Mouse (Mus musculus) MEL (cell line): ENCODE data around the gene Irf2bp1. TPM values are rescaled to one million over a fixed set of nuclear protein-coding genes. Genes with fewer than 3 reads are reported as not detected.

ENCODE experiments used
- DNase-seq: peaks from one replicate; pipeline ENCODE4 v3.0.0; 2011; ENCODE audit warnings: low read depth, low spot score
- H3K27ac ChIP-seq: 2 replicates; pipeline ENCODE4 v1.5.1; 2012; ENCODE audit warnings: low read depth, mild to moderate bottlenecking, control low read depth, low read length, moderate library complexity; ENCODE audit not compliant: control insufficient read depth
- H3K27me3 ChIP-seq, 2 experiments: fragments of 150-350 bp in 1 of 2; sonication (generic) in 1 of 2; 2 replicates each; pipeline ENCODE4 v1.6.1; 2012; ENCODE audit warnings: low read length in 2 of 2, mild to moderate bottlenecking in 2 of 2, improper control_type of control experiment in 1 of 2, moderate library complexity in 1 of 2; ENCODE audit not compliant: insufficient read depth in 2 of 2, control insufficient read depth in 1 of 2
- H3K36me3 ChIP-seq, 2 experiments: 2 replicates each; pipeline ENCODE4 v1.6.1; 2012 to 2014; ENCODE audit warnings: low read length in 2 of 2, improper control_type of control experiment in 1 of 2, inconsistent platforms in 1 of 2, mild to moderate bottlenecking in 1 of 2; ENCODE audit not compliant: insufficient read depth in 2 of 2, control insufficient read depth in 1 of 2
- H3K4me1 ChIP-seq, 2 experiments: fragments of 150-350 bp in 1 of 2; sonication (generic) in 1 of 2; 2 replicates each; pipeline ENCODE4 v1.6.1; 2012; ENCODE audit warnings: low read length in 2 of 2, improper control_type of control experiment in 1 of 2, mild to moderate bottlenecking in 1 of 2; ENCODE audit not compliant: insufficient read depth in 2 of 2, control insufficient read depth in 1 of 2
- H3K4me3 ChIP-seq, 2 experiments: fragments of 150-350 bp in 1 of 2; sonication (generic) in 1 of 2; 2 replicates each; pipeline ENCODE4 v1.5.1; 2012; ENCODE audit warnings: low read depth in 2 of 2, low read length in 2 of 2, mild to moderate bottlenecking in 2 of 2, moderate library complexity in 2 of 2, control low read depth in 1 of 2, improper control_type of control experiment in 1 of 2; ENCODE audit not compliant: control insufficient read depth in 1 of 2, insufficient read depth in 1 of 2
- H3K79me2 ChIP-seq: 2 replicates; pipeline ENCODE4 v1.6.1; 2012; ENCODE audit warnings: mild to moderate bottlenecking, low read length, moderate library complexity; ENCODE audit not compliant: control insufficient read depth, poor library complexity, insufficient read depth
- H3K9ac ChIP-seq: 2 replicates; pipeline ENCODE4 v1.6.1; 2012; ENCODE audit warnings: low read depth, mild to moderate bottlenecking, control low read depth, low read length, moderate library complexity; ENCODE audit not compliant: control insufficient read depth, poor library complexity, severe bottlenecking
- H3K9me3 ChIP-seq: fragments of 150-350 bp; sonication (generic); replicated peaks from 2 replicates; pipeline ENCODE4 v1.6.1; 2012; ENCODE audit warnings: mild to moderate bottlenecking, low read length, improper control_type of control experiment, moderate library complexity; ENCODE audit not compliant: insufficient read depth
- BHLHE40 ChIP-seq: IDR thresholded peaks from 2 replicates; pipeline ENCODE4 v1.6.1; 2012; ENCODE audit warnings: low read depth, mild to moderate bottlenecking, inconsistent platforms, low read length, improper control_type of control experiment, borderline replicate concordance
- CTCF ChIP-seq, 3 experiments: IDR thresholded peaks in 2 of 3; conservative IDR thresholded peaks in 1 of 3; 2 replicates each; pipeline ENCODE4 v1.5.1; 2011 to 2012; ENCODE audit warnings: low read length in 3 of 3, low read depth in 2 of 3, mild to moderate bottlenecking in 2 of 3, improper control_type of control experiment in 1 of 3, inconsistent platforms in 1 of 3, mixed read lengths in 1 of 3, moderate library complexity in 1 of 3; ENCODE audit not compliant: control insufficient read depth in 1 of 3, insufficient read depth in 1 of 3, poor library complexity in 1 of 3, severe bottlenecking in 1 of 3
- HCFC1 ChIP-seq: IDR thresholded peaks from 2 replicates; pipeline ENCODE4 v1.6.1; 2012; ENCODE audit warnings: low read depth, mild to moderate bottlenecking, inconsistent platforms, low read length, improper control_type of control experiment, moderate library complexity
- KAT2A ChIP-seq: conservative IDR thresholded peaks from 2 replicates; pipeline ENCODE4 v1.6.1; 2012; ENCODE audit warnings: low read depth, low read length, improper control_type of control experiment, inconsistent platforms
- MAFK ChIP-seq: IDR thresholded peaks from 2 replicates; pipeline ENCODE4 v1.6.1; 2011; ENCODE audit warnings: low read depth, mild to moderate bottlenecking, low read length, improper control_type of control experiment, borderline replicate concordance
- MAX ChIP-seq: IDR thresholded peaks from 2 replicates; pipeline ENCODE4 v1.6.1; 2011; ENCODE audit warnings: low read length, improper control_type of control experiment
- NRF1 ChIP-seq: IDR thresholded peaks from 2 replicates; pipeline ENCODE4 v1.6.1; 2014; ENCODE audit warnings: low read depth, mild to moderate bottlenecking, inconsistent platforms, low read length, improper control_type of control experiment, moderate library complexity; ENCODE audit not compliant: poor library complexity, insufficient read depth, severe bottlenecking
- RAD21 ChIP-seq: IDR thresholded peaks from 2 replicates; pipeline ENCODE4 v1.6.1; 2011; ENCODE audit warnings: mild to moderate bottlenecking, low read depth, low read length, improper control_type of control experiment
- SMC3 ChIP-seq: IDR thresholded peaks from 2 replicates; pipeline ENCODE4 v1.6.1; 2011; ENCODE audit warnings: low read depth, low read length, improper control_type of control experiment
- TAL1 ChIP-seq: IDR thresholded peaks from 2 replicates; pipeline ENCODE4 v1.6.1; 2012; ENCODE audit warnings: mild to moderate bottlenecking, inconsistent platforms, low read length, moderate library complexity, mixed read lengths
- UBTF ChIP-seq: IDR thresholded peaks from 2 replicates; pipeline ENCODE4 v1.6.1; 2012; ENCODE audit warnings: low read depth, mild to moderate bottlenecking, inconsistent platforms, low read length, improper control_type of control experiment, moderate library complexity, borderline replicate concordance; ENCODE audit not compliant: insufficient read depth
- ZMIZ1 ChIP-seq: IDR thresholded peaks from 2 replicates; pipeline ENCODE4 v1.6.1; 2012; ENCODE audit warnings: low read depth, mild to moderate bottlenecking, inconsistent platforms, low read length, improper control_type of control experiment, moderate library complexity
- ZNF384 ChIP-seq: IDR thresholded peaks from 2 replicates; pipeline ENCODE4 v1.6.1; 2012; ENCODE audit warnings: low read depth, mild to moderate bottlenecking, inconsistent platforms, low read length, improper control_type of control experiment
- polyA plus RNA-seq, 2 experiments: library from polyadenylated mRNA; stranded (reverse) in 1 of 2; unstranded in 1 of 2; fragments of >175 nt in 1 of 2; fragments of >200 nt in 1 of 2; gene quantifications; 2 replicates each; pipeline versions ENCODE4 v1.2.1 to v1.2.4; 2012; ENCODE audit warnings: low replicate concordance in 2 of 2, low read depth in 1 of 2; ENCODE audit not compliant: insufficient read length in 2 of 2, insufficient read depth in 1 of 2, missing spikeins in 1 of 2
- total RNA-seq: library from RNA; depleted of rRNA; stranded (reverse); fragments of 300-350 nt; gene quantifications from 2 replicates; pipeline ENCODE4 v1.2.3, GENCODE M21; 2012

Gene Irf2bp1
- total and polyA plus RNA-seq, 3 experiments = 33.1 to 41.1 TPM; not detected in 1

DNA sequence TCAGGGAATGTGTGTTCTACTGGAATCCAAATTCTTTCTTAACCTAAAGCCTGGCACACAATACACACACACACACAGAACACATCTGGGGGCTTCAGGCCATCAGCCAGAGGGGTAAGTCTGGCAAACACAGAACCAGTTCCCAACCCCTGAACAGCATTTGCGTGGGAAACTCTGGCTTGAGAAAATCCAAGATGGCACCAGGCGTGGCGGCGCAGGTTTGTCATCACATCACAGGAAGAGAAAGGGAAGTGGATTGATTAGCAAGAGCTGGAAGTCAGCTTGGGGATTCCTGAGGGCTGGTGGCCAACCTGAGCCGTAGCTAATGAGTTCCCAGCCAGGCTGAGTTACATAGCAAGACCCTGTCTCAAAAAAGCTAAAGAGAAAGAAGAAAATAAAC, 38.5 kb upstream of the Irf2bp1 start:
- no peaks in the 10 kb centered on the region for H3K9me3 ChIP-seq
- TF ChIP-seq ZMIZ1 = no peak
- TF ChIP-seq, all 39 proteins: peak for 0
- H3K4me3 ChIP-seq = no peak overlapping the region
- no peak for DNase-seq
- no peaks in the 10 kb centered on the region for H3K36me3 ChIP-seq
- no peak overlapping the region for H3K27ac ChIP-seq
- no peaks in the 10 kb centered on the region for H3K79me2 ChIP-seq
- H3K9ac ChIP-seq = no peak overlapping the region
- 0 out of 4 replicates have a peak, but pooled peaks cover 0 to 8% of the 10 kb centered on the region in 2 experiments for H3K4me1 ChIP-seq
- peaks cover 8 to 13% of the 10 kb centered on the region in 2 experiments for H3K27me3 ChIP-seq

DNA sequence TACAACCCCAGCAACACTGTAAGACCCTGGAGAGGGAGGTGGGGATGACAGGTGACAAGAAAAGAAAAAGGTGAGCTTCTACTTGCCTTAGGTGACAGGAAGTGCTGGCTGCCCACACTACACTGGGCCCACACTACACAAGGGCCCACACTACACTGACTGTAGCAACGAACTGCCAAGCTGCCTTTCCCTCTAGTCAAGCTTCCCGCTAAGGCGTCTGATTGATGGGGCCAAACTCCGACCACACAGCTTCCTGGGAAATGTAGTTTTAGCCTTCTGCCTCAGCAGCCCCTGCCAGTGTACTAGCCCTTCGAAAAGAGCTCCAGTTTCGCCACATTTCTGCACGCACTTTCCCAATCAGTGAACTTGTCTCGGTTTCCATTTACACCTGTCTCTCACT, 36.2 kb upstream of the Irf2bp1 start:
- H3K9me3 ChIP-seq = no peaks in the 10 kb centered on the region
- peak; percentile 71 for TF ChIP-seq HCFC1
- no peak for TF ChIP-seq TAL1
- peaks cover 8 to 15% of the 10 kb centered on the region in 2 experiments for H3K27me3 ChIP-seq
- no peak for DNase-seq
- 0 out of 4 replicates have a peak, but pooled peaks cover 0 to 5% of the 10 kb centered on the region in 2 experiments for H3K4me1 ChIP-seq
- no peaks in the 10 kb centered on the region for H3K36me3 ChIP-seq
- H3K4me3 ChIP-seq = no peak overlapping the region
- no peak overlapping the region for H3K9ac ChIP-seq
- H3K27ac ChIP-seq = no peak overlapping the region
- no peaks in the 10 kb centered on the region for H3K79me2 ChIP-seq

DNA sequence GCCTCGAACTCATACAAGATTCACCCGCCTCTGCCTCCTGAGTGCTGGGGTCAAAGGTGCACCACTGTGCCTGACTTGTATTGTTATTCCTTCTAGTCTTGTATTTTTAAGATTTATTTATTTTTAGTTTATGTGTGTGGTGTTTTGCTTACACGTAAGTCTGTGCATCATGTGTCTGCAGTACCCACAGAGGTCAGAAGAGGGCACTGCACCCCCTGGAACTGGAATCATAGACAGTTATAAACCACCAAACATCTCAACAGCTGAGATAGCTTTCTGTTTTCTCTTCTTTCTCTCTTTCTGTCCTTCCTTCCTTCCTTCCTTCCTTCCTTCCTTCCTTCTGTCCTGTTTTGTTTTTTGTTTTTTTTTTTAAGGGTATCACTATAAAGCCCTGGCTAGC, 32.9 kb upstream of the Irf2bp1 start:
- H3K27me3 ChIP-seq = peaks cover 15 to 18% of the 10 kb centered on the region in 2 experiments
- no peak overlapping the region for H3K9ac ChIP-seq
- H3K79me2 ChIP-seq = no peaks in the 10 kb centered on the region
- TF ChIP-seq ZNF384 (no peak), KAT2A (no peak), MAFK (no peak), SMC3 (peak; percentile 34), MAX (no peak), BHLHE40 (no peak), RAD21 (peak; percentile 44), NRF1 (no peak), CTCF (IDR thresholded peaks at IDR 0.05 in 2 of 3, conservative IDR thresholded peaks at IDR 0.05 in 1 of 3; ENCODE audit: control insufficient read depth in 1 of 3, insufficient read depth in 1 of 3, low read depth in 2 of 3, low read length in 3 of 3, poor library complexity in 1 of 3, severe bottlenecking in 1 of 3) (peak; percentile 38 to 47 (median 41); a peak in 5 of 6 replicates), UBTF (no peak), TAL1 (no peak)
- DNase-seq = peak; percentile 48
- no peak overlapping the region for H3K27ac ChIP-seq
- H3K4me3 ChIP-seq = no peak overlapping the region
- no peaks in the 10 kb centered on the region for H3K36me3 ChIP-seq
- H3K4me1 ChIP-seq = no peaks in the 10 kb centered on the region
- H3K9me3 ChIP-seq = no peaks in the 10 kb centered on the region
